Mouse (Mus musculus) midbrain, embryonic 10.5 days (tissue): ENCODE data around the gene Cbx4. TPM values are rescaled to one million over a fixed set of nuclear protein-coding genes. Genes with fewer than 3 reads are reported as not detected.

ENCODE experiments used
- DNase-seq: peaks from one replicate; pipeline ENCODE4 v3.0.0-alpha.2; 2017; ENCODE audit warnings: low spot score
- H3K27ac ChIP-seq: fragments of 300-500 bp; sonication (generic); replicated peaks from 2 replicates; pipeline ENCODE4 v1.5.1; 2016; ENCODE audit warnings: mild to moderate bottlenecking
- H3K27me3 ChIP-seq: fragments of 300-500 bp; sonication (generic); 2 replicates; pipeline ENCODE4 v1.6.1; 2016; ENCODE audit warnings: low read depth, mild to moderate bottlenecking; ENCODE audit not compliant: poor library complexity, severe bottlenecking
- H3K36me3 ChIP-seq: fragments of 300-500 bp; sonication (generic); 2 replicates; pipeline ENCODE4 v1.6.1; 2016; ENCODE audit warnings: mild to moderate bottlenecking, moderate library complexity
- H3K4me1 ChIP-seq: fragments of 300-500 bp; sonication (generic); 2 replicates; pipeline ENCODE4 v1.6.1; 2016
- H3K4me3 ChIP-seq: fragments of 300-500 bp; sonication (generic); 2 replicates; pipeline ENCODE4 v1.5.1; 2016; ENCODE audit warnings: mild to moderate bottlenecking, moderate library complexity
- H3K9me3 ChIP-seq: fragments of 300-500 bp; sonication (generic); replicated peaks from 2 replicates; pipeline ENCODE4 v1.6.1; 2016; ENCODE audit warnings: mild to moderate bottlenecking
- WGBS: fragments of 180-500 bp; shearing (Covaris S2); methylation state at CpG from one replicate; pipeline ENCODE4 v1.1.7; 2016; 5-methylcytosine and 5-hydroxymethylcytosine counted together
- polyA plus RNA-seq: library from polyadenylated mRNA; unstranded; fragments of >200 nt; fragmentation: Nextera tagmentation; extraction: Ambion mirVana; gene quantifications from 2 replicates; pipeline ENCODE4 v1.2.1, GENCODE M21; 2016

The Cbx4 gene
- polyA plus RNA-seq, 1 experiment from 2014 or later = 5.1 TPM

DNA sequence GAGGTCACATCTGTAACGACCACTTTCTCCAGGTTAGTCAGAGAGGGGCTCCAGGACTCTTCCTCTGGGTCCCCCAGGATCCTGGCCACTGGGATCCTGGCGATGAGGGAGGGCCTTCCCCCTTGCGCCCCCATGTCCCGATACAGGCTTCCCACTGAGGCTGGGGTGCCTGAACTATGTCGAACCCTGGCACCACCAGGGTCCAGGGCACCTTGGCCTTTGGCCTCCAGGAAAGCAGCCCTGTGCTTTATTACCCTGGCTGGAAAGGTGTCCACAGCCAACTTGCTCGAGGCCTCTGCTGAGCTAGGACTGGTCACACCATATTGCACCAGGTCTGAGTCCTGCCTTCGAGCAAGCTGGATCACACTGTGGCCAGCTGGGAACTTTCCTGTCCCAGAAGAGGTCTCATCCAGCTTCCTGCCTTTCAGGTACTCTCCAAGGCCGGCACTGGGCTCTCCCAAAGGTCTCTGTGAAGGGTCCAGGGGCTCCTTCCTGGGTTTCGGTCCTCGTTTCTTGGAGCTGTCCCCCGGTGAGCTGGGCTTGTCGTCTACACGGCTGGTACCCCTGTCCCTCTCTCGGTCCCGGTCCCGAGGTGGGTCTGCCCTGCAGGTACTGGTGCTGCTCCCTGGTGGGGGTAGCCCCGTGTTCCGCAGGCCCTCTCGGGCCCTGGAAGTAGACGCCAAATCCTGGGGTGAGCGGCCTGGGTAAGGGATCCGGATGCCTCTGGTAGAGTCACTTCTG lies 47.1 kb downstream of the Cbx4 start:
- DNase-seq = no peak
- Histone ChIP-seq H3K36me3 (peaks cover 10% of the 10 kb centered on the region), H3K27ac (no peak overlapping the region), H3K4me1 (peaks cover 90% of the 10 kb centered on the region), H3K9me3 (no peaks in the 10 kb centered on the region), H3K4me3 (peak overlapping the region; percentile 86), H3K27me3 (peaks cover 92% of the 10 kb centered on the region)
- 20% methylated on average over 22 of the region's 22 CpGs for WGBS

DNA sequence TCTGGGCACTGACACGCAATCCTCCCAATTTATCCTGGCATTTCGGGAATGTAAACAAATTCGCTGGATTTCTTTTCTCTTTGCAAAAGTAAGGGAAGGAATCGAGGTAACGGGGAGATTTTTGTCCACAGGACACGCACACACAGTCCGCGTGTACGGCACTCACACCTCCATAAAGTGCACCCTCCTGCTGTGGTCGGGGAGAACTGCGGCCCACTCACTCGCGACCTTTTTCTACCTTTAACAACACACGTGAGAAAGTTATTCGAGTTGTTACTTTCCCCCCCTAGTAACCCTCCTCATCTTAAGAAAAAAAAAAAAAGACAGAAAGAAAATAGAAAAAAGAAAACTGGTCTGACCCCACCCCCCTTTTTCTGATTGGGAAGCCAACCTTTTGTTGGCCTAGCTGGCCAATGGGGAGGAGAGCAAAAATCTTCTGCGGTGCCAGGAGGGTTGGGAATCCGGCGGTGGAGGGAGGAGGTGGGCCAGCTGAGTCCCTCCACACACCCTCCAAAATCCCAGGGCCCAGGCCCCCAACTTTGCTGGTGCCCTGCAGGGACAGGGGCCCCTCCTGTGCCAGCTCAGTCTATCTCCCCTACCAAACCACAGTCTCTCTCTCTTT lies 48.1 kb downstream of the Cbx4 start:
- peaks cover 92% of the 10 kb centered on the region for H3K27me3 ChIP-seq
- WGBS = under 1% methylated on average over 18 of the region's 18 CpGs
- H3K4me1 ChIP-seq = peaks cover 93% of the 10 kb centered on the region
- peak overlapping the region; percentile 57 for H3K4me3 ChIP-seq
- H3K36me3 ChIP-seq = peaks cover 10% of the 10 kb centered on the region
- peak overlapping the region; percentile 49; the same call in 1 of the 2 replicates for H3K27ac ChIP-seq
- DNase-seq = peak; percentile 54
- no peaks in the 10 kb centered on the region for H3K9me3 ChIP-seq

DNA sequence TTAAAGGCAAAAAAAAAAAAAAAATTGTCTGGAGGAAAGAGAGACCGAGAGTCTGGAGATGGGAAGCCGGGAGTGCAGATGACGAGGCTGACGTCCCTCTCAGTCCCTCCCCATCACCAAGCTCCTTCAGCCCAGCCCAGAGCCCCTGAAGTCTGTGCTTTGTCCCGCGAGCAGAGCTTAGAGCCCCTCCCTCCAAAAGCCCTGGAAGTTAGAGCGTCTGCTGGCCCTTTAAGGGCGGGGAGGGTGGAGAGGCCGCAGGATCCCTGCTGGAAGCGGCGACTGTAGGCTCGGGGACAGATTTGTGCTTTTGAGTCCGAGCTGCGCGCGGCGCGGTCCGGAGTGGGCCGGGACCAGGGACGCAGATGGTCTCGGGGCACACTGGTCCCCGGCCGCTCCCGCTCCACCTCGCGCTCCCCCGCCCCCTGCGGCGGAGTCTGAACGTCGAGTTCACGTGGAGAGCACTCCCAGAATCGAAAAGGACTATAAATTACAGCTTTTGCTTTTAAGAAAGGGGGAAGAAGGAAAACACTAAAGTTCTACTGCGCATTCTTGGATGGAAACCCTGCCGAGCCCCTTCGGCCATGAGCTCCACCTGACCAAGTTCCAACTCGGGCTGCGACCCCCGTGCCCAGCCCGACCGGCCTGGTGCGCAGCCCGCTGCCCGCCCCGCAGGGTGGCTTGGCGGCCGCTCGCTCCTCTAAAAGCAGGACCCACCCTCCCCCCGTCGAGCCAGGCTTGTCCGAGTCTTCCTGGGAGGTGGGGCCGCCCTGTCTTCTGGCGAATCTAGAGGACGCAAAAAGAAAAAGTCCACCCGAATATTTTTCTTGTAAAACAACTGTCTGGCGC lies 48.9 kb downstream of the Cbx4 start:
- Histone ChIP-seq H3K27me3 (peaks cover 86% of the 10 kb centered on the region), H3K4me3 (peak overlapping the region; percentile 57), H3K36me3 (peaks cover 12% of the 10 kb centered on the region), H3K4me1 (peaks cover 88% of the 10 kb centered on the region), H3K9me3 (no peaks in the 10 kb centered on the region), H3K27ac (peak overlapping the region; percentile 49; the same call in 1 of the 2 replicates)
- DNase-seq = peak; percentile 73
- under 1% methylated on average over 57 of the region's 57 CpGs for WGBS

DNA sequence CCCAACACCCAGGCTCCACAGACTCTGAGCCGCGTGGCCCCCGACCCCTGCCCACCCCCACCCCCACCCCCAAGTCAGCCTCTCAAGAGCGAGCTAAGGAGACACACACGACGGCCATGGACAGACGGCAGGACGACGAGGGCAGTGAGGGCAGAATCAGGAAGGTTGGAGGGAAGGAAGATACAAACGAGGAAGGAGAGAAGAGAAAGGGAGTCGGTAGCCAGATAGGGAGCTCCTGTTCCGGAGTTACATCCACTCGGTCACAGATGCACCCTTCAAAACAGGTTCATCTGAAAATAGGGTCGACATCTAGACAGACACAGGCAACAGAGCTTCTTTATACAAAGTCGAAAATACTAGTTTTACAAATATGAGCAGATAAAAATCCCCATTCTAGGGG lies 49.6 kb downstream of the Cbx4 start:
- Histone ChIP-seq H3K36me3 (peaks cover 18% of the 10 kb centered on the region), H3K27ac (no peak overlapping the region), H3K4me3 (peak overlapping the region; percentile 57), H3K27me3 (peaks cover 79% of the 10 kb centered on the region), H3K4me1 (peaks cover 85% of the 10 kb centered on the region), H3K9me3 (no peaks in the 10 kb centered on the region)
- 0% methylated on average over 15 of the region's 15 CpGs for WGBS
- DNase-seq = no peak

DNA sequence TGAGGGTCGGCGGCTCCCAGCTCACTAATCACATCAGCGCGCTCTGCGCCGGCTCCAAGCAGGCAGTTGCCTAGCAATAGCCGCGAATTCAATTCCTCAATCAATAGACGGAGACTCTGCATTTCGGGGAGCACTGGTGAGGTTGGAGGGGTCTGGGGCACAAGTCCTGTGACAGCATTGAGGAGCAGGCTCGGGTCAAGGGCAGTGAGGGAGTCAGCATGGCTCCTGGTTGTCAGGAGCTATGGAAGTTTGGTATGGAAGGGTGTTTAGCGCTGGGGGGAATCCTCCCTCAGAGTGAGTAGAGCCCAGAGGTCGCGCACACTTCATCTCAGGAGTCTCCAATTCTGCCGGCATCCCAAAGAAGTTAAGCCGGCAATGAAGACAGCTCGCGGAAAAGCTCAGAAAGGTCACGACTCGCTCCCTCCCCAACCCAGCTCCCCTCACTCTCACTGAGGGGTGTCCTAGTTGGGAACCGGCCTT lies 50.3 kb downstream of the Cbx4 start:
- Histone ChIP-seq H3K36me3 (peaks cover 25% of the 10 kb centered on the region), H3K9me3 (no peaks in the 10 kb centered on the region), H3K27ac (no peak overlapping the region), H3K27me3 (peaks cover 74% of the 10 kb centered on the region), H3K4me3 (peak overlapping the region; percentile 44), H3K4me1 (peaks cover 79% of the 10 kb centered on the region)
- DNase-seq = peak; percentile 72
- WGBS = under 1% methylated on average over 21 of the region's 21 CpGs

DNA sequence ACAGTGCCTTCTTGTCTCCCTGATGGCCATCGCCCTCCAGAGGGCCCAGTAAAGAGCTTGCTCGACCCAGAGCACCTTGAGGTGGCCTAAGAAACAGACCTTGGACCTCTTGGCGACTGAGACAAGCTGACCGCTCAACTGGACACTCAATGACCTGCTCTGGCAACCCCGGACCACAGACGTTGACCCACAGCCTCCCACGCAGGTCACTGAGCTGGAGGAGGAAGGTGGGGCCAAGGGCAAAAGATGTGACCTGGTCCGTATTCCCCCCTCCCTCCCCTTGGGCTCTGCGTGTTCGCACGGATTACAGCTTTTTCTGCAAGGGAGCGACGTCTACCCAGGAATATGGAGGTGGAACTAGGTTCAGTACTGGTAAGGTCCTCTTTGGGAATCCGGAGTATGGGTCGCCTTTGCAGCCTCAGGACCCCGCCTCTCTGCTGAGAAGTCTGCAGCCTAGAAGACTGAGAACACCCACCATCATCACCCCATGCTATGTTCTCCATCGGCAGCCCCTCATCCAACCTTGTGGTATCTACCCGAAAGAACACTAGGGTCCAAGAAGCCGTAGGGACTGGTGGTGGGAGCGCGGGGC lies 50.8 kb downstream of the Cbx4 start:
- H3K27ac ChIP-seq = no peak overlapping the region
- DNase-seq = no peak
- peaks cover 74% of the 10 kb centered on the region for H3K4me1 ChIP-seq
- peak overlapping the region; percentile 44 for H3K4me3 ChIP-seq
- 1% methylated on average over 21 of the region's 21 CpGs for WGBS
- H3K27me3 ChIP-seq = peaks cover 74% of the 10 kb centered on the region
- H3K9me3 ChIP-seq = no peaks in the 10 kb centered on the region
- H3K36me3 ChIP-seq = peaks cover 30% of the 10 kb centered on the region

DNA sequence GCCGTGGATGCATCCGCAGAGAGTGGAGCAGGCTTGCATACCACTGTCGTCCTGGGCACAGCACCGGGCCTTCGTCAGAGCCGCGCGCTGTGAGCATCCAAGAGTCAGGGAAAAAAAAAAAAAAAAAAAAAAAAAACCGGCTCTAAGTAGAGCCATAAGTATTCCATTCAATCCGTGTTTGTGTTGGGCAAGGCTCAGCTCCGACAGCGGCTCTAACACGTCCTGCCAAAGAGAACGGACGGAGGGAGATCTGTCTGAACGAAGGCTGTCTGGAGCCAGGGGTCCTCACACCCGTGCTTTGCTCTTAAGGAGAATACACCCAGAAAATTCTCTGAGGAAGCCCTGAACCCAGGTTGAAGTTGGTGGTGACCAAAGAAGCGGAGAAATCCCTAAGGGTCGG lies 51.4 kb downstream of the Cbx4 start:
- Histone ChIP-seq H3K4me3 (peak overlapping the region; percentile 44), H3K27ac (no peak overlapping the region), H3K27me3 (peaks cover 68% of the 10 kb centered on the region), H3K36me3 (peaks cover 36% of the 10 kb centered on the region), H3K9me3 (no peaks in the 10 kb centered on the region), H3K4me1 (peaks cover 70% of the 10 kb centered on the region)
- no peak for DNase-seq
- WGBS = under 1% methylated on average over 19 of the region's 19 CpGs

DNA sequence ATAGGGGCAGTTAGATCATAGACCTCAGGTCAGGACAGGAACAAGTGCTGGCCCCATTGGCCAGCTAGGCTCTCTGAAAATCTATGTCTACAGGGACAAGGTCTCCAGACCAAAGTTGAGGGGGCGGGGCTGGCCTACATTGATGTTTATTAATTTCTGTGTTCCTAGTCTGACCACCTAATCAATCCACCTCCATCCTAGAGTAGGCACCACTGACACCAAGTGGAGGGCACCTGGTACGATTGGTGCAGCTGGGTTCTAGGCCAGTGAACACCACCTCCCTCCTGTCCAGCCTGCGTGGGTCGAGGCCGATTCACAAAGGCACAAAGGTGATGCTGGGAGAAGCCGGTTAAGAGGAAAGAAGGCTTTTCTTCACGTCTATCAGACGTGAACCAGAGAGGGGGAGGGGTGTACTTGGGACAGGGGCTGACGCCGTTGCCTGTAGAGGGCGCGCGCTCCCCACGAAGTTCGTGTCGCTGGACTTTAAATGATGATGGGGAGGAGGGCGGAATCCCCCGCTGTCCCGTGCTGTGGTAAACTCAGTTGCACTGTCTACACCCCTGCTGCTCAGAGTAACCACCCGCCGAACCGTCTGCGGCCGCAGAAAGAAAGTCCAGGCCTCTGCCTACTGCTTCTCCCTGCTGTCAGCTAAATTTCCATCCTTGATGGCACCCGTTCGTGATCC lies 52.0 kb downstream of the Cbx4 start:
- Histone ChIP-seq H3K4me1 (peaks cover 70% of the 10 kb centered on the region), H3K4me3 (peak overlapping the region; percentile 44), H3K36me3 (peaks cover 38% of the 10 kb centered on the region), H3K9me3 (no peaks in the 10 kb centered on the region), H3K27ac (no peak overlapping the region), H3K27me3 (peaks cover 62% of the 10 kb centered on the region)
- peak; percentile 83 for DNase-seq
- under 1% methylated on average over 26 of the region's 26 CpGs for WGBS

Other genes with a start within 250 kb of the Cbx4 start
- gene Rbfox3, start 174.6 kb downstream of the Cbx4 start, polyA plus RNA-seq = 7.6 and 8.3 TPM in 2 replicates
- not detected in 2 replicates for gene Enpp7, start 98.0 kb downstream of the Cbx4 start, polyA plus RNA-seq
- 108 and 110 TPM in 2 replicates for gene Cbx2, start 63.3 kb downstream of the Cbx4 start, polyA plus RNA-seq
- gene Cbx8, start 45.3 kb downstream of the Cbx4 start, polyA plus RNA-seq = 13.5 and 15.0 TPM in 2 replicates
- gene Tbc1d16, start 142.3 kb upstream of the Cbx4 start, polyA plus RNA-seq = 27.0 and 29.6 TPM in 2 replicates
- 20.6 and 21.8 TPM in 2 replicates for gene Ccdc40, start 142.4 kb upstream of the Cbx4 start, polyA plus RNA-seq
- 32.0 and 33.6 TPM in 2 replicates for gene Gaa, start 181.7 kb upstream of the Cbx4 start, polyA plus RNA-seq
- gene Eif4a3, start 213.9 kb upstream of the Cbx4 start, polyA plus RNA-seq = 465 and 494 TPM in 2 replicates
- not detected in 2 replicates for gene Card14, start 221.5 kb upstream of the Cbx4 start, polyA plus RNA-seq